Mouse (Mus musculus): ENCODE measurements around the gene Zcwpw1.
A peak's percentile ranks its signal among the peaks of the same experiment; 100 is the strongest.
"Not testable (repeated sequence)": the region's sequence is repeated elsewhere in the genome, so short reads cannot be mapped to it uniquely, and the experiment has no call there.

Zcwpw1 gene

DNA sequence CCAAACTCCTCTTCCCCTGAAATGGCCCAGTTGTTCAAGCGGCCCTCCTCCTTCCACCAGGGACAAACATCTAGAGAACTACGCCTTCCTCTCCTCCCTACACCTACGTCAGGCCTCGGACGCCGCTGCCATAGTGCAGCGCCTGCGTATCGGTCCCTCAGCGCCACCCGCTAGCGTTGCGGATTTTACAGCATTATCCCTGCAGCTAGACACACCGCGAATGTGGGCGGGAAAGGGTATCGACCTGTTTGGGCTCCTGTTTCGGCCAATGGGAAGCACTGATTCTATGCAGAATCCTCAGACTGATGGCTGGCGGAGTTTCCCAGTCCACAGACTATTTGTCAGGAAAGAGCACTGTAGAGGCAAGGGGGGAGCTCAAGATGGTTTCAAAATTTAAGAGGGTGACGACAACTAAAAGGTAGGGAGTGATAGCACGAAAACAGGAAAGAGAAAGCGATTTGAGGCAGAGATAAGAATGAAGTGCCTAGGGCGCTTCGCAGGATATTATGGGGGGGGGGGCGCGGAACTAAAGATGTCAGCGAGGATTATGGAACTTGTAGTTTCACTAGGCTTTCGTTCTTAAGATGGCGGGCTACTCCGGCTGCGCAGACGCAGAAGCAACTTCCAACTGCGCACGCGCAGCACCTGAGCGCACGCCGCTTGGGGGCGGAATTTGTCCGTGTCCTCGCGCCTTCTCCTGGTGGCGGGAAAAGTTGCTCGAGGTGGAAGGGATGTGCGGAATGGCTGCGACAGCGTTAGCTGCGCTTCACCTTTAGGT is at the start of gene Zcwpw1, which contains the start of gene Mepce:
Gene Zcwpw1 (plus strand): TSS at position 648 of the 778 bp plus-strand sequence.
Gene Mepce (minus strand): TSS at position 505 of the 778 bp plus-strand sequence.
- DNase-seq, result peak; percentile 94 to 97

DNA sequence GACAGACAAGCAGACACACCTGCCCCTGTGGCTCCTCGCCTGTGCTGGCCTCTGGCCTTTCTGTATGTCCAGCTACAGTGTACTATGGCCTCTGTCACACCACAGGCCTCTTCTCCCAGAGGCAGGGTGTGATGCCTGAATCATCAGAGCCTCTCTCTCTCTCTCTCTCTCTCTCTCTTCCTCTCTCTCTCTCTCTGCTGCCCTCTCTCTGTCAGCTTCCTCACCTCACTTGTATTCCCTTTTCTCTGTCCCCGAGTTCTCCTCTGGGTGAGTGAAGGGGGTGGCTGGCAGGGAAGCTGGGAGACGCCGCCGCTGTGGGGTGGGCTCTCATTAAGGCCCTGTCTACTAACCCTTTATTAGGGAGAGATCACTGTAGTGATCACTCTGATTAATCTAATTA is 49.1 kb upstream of the Zcwpw1 start:
- no peak for DNase-seq

DNA sequence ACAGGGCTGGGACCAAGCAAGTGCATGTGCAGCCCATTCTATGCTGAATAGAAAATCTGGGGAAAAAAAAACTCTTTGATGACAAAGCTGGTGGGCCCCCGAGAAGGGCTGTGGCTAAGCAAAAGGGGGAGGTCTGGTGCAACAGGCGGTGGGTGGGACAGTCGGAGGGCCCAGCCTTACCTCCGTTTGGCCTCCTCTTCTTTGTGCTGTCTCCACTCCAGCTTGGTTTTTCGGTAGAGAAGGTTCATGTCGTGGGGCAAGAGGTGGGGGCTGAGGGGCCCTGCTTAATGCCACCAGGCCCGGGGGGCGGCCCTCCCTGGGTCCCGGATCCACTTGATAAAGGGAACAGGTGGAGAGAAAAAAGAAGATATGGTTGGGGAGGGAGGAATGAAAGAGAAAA is 48.1 kb upstream of the Zcwpw1 start:
- no peak for DNase-seq

DNA sequence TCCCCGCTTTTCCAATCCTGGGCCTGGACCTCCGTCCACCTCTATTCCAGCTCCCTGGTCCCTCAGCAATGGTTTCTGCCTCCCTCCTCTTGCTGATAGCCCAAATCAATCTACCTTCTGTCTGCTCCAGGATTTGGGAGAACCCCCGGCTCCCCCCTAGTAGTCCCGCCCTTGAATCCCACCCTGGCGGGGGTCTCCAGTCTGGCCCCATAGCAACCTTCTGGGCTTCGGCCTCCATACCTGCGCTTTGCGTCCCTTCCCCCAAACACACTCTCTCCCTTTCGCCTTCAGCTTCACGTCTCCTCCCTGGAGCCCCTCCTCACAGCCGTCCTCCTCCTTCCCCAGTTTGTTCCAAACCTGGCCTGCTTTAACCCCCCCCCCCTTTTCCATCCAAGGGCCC is 47.1 kb upstream of the Zcwpw1 start:
- no peak for DNase-seq

DNA sequence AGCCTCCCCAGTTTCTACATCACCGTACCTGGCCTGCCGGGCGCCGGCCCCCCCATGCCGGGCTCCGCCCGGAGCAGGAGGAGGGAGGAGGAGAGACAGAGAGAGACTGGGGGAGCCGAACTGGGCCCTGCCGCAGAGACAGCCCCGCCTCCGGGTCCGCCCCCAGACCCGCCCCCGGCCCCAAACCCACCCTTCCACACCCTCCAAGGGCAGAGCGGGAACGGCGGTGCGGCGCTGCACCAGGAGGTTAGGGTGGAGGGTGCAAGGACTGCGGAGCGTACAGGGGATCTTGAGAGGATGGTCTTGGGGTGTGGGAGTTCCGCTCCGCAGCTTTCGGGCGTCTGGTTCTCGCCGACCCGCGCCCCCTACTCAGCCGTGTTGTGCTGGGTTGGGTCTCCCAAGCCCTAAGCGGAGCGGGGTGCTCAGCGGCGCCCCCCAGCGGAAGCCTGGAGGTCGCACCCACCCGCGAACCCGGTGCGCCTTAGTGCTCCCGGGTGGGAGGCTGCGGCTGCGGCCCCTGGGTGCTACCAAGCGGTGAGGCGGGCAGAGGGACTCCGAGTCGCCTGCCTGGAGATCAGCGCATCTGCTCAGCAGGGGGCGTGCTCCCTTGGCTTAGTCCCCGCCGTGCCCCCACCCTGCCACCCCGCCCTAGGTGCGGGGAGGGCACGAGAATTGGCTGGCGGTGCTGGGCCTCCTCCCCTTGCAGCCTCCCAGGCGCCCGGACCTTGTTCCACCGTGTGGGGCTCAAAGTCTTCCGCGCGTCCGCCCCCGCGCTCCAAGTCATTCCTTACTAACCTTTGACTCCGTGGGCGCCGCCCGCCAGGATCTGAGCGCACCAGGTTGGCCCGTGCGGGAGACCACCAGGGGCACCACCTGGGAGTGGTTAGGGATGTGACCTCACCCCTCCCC is 46.3 kb upstream of the Zcwpw1 start, which contains the start of gene Nyap1:
Gene Nyap1 (minus strand): TSS at position 585 of the 909 bp plus-strand sequence.
- DNase-seq, result peak; percentile 90 to 91

DNA sequence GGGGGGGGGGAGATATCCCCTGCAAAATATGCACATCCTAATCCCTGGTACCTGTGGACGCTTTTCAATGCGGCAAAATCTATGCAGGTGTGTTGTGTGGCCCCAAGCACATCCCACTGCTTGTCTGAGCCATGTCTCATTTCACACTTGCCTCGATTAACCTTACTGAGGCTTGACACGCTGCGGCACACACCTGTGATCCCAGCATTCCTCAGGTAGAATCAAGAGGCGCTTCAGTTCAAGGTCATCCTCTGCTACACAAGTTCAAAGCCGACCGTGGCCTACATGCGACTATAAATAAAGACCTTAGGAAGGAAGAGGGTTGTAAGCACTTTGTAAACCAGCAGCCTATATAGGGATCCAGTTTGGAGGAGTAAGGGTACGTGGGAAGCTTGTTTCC is 45.5 kb upstream of the Zcwpw1 start:
- DNase-seq, result no peak

DNA sequence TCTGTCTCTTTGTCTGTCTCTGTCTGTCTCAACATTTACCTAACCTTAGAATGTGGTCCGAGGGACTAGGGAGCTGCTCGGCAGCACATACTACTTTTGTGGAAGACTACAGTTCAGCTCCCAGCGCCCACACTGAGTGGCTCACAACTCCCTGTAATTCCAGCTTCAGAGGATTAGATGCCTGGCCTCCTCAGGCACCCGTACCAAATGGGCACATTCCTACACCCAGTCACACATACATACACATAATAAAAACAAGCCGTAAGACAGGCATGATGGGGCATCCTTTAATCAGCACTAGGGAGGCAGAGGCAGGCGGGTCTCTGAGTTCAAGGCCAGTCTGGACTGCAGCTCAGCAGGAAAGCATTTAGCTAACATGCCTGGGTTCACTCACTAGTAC is 44.8 kb upstream of the Zcwpw1 start:
- DNase-seq, result no peak

DNA sequence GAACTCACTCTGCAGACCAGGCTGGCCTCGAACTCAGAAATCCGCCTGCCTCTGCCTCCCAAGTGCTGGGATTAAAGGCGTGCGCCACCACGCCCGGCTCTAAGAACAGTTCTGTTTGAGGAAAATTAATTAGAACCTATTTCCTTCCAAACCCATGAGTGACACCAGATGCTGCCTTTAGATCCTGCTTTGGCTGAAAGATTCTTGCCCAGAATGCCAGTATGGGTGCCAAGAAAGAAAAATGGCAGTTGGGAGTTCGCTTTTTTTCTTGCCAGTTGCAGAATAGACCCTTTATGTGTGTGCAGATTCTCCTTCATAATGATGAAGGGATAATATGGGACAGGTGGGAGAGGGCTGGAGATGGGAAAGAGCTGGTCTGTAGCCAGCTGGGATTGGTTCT is 43.4 kb upstream of the Zcwpw1 start:
- no peak for DNase-seq

DNA sequence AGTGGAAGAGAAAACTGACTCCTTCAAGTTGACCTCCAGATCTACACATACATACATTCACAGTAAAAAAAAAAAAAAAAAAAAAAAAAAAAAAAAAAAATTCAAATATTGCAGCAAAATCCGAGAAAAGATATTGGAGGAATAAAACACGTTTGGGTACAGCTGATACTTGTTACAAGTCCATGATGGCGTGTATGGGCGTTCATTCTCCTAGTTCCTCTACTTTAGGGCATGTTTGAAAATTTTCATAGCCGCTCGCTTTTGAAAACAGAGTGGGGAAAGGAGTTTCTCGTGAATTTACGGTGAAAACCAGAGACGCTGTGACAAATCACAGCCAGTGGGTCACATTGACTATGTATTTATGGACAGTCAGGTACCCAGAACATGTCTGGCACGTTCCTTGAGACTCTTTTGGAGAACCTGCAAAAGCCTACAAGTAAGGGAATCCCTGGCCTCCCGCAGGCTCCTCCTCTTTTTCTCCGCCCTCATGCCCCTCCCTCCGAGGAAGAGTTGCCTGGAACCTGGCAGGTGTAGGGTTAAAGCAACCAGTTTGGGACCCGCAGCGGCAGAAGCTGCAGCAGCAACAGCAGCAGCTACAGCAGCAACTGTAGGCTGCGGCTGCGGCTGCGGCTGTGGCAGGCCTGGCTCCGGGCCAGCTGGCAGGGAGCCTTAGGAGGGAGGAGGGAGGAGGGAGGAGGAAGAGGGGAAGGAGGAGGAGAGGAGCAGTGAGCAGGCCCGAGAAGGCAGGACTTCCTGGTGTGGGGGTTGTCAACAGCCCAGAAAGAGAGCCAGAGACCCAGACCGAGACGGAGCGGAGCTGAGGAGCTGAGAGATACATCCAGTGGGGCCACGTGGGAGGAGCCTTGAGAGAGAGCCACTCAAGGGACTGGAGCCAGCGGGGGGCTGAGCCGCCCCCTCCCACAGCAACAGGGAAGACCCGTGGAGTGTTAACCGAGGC is 42.1 kb upstream of the Zcwpw1 start, which contains the start of gene Tsc22d4:
Gene Tsc22d4 (plus strand): TSS at position 517 of the 958 bp plus-strand sequence.
- DNase-seq, result peak; percentile 94 to 95

DNA sequence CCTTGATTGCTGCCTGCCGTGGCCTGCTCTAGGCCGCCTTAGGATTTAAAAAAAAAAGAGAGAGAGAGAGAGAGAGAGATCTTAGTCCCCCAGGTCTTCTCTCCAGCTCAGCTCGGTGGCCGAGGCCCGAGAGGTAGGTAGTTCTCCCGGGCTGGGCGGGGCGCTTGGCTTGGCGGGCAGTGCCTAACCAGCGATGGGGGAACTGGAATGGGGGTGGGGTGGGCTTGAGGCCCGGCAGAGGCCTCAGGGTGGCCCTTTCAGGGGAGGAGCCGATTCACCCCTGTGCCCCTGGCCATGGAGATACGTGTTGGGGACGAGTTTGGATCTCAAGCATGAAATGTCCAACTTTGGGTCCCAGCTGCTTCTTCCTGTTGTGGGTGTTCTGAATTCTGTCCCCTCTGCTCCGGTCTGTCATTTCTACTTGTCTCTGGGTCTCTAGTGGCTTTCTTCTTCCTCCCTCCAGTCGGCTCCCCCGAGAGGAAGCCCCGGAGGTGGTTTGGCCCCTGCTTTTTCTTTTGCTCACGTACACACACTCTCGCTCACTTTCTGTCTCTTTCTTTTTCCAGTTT is 41.2 kb upstream of the Zcwpw1 start:
- peak; percentile 71 to 87 for DNase-seq

DNA sequence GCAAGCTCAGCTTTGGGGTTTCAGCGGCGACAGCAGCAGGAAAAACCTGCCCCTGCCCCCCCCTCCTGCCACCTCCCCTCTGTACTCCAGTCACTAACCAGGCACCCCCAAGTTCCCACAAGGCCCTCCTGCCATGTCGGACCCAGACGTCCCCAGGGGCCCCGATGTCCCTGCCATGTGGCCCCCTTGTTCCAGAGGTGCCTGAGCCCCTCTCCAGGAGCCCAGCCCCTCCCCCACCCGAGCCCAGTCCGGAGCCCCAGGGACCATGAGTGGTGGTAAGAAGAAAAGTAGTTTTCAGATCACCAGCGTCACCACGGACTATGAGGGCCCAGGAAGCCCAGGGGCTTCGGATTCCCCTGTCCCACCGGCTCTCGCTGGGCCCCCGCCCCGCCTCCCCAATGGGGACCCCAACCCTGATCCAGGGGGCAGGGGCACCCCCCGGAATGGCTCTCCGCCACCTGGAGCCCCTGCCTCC is 40.7 kb upstream of the Zcwpw1 start:
- peak in 1 of 2 experiments; percentile 51 for DNase-seq

DNA sequence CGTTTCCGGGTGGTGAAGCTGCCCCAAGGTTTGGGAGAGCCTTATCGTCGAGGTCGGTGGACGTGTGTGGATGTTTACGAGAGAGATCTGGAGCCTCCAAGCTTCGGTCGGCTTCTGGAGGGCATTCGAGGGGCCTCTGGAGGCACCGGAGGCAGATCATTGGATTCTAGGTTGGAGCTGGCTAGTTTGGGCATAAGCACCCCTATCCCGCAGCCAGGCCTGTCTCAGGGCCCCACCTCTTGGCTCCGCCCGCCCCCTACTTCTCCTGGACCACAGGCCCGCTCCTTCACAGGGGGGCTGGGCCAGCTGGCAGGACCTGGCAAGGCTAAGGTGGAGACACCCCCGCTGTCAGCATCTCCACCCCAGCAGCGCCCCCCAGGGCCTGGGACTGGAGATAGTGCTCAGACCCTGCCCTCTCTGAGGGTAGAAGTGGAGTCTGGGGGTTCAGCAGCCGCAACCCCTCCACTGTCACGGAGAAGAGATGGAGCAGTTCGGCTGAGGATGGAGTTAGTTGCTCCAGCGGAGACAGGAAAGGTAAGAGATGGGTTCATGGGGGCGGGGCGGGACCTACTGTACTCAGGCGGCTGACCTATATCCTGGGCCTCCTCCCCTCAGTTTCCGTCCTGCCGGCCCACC is 40.2 kb upstream of the Zcwpw1 start:
- peak; percentile 42 to 67 for DNase-seq

DNA sequence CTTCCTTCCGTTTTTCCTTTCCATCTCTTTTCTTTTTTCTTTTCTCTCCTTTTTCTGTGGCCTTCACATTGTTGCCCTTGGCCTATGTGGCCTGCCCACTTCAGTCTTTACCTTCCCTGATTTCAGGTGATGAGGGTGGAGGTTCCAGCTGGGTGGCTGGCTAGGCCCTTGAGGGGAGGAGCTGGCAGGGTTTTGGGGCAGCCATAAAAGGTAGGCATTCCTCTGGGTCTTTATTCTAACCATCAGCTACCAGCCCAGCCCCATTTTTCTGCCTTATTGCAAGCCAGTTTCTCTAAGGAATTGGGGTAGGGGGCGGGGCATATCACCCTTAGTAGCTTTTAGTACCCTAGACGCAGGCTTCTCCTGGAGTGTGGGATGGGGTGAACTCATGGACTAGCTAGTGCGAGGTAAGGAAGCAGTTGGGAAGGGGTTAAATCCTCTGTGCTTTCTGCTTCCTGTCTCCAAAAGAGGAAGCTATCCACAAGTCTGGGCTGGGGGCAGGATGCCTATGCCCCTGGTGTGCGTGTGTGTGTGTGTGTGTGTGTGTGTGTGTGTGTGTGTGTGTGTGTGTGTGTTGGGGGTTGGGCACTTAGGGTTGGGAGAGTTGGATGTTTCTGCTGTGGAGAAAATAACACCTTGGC is 39.3 kb upstream of the Zcwpw1 start:
- DNase-seq, result peak; percentile 36 to 46

DNA sequence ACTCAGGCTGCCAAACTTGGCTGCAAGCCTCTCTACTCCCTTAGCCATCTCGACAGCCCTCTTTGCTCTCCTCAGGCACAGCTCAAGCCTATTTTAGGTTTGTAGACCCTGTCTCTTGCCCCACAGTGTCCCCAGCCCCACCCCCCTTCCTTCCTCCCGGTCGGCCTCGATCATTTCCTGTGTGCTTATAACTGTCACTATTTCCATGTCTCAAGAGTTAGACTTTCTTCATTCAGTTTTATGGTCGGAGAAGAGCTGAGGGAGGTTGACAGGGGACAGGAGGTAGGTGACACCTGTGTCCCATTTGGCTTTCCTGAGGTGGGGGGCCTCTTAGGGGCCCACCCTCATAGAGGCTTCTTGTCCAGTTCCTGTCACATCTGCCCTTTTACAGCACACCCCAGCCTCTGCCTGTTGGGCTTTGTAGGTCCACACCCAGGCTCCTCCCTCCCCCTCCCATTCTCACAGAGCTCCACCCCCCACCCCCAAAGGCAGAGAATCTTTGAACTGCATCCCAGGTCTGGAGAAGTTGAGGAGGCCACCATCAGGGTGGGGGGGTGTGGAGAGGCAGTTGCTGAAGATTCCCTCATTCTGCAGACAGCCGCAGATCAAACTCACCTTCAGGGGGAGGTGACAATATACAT is 38.3 kb upstream of the Zcwpw1 start:
- DNase-seq, result no peak

DNA sequence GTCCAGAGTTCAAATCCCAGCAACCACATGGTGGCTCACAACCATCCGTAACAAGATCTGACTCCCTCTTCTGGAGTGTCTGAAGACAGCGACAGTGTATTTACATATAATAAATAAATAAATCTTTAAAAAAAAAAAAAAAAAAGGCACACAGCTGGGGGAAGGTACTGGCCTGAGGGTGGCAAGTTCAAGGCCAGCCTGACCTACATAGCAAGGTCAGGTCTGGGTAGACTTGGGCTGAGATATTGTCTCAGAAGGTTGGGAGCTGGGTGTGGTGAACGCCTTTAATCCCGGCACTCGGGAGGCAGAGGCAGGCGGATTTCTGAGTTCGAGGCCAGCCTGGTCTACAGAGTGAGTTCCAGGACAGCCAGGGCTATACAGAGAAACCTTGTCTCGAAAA is 37.4 kb upstream of the Zcwpw1 start:
- DNase-seq, result not testable (repeated sequence)

DNA sequence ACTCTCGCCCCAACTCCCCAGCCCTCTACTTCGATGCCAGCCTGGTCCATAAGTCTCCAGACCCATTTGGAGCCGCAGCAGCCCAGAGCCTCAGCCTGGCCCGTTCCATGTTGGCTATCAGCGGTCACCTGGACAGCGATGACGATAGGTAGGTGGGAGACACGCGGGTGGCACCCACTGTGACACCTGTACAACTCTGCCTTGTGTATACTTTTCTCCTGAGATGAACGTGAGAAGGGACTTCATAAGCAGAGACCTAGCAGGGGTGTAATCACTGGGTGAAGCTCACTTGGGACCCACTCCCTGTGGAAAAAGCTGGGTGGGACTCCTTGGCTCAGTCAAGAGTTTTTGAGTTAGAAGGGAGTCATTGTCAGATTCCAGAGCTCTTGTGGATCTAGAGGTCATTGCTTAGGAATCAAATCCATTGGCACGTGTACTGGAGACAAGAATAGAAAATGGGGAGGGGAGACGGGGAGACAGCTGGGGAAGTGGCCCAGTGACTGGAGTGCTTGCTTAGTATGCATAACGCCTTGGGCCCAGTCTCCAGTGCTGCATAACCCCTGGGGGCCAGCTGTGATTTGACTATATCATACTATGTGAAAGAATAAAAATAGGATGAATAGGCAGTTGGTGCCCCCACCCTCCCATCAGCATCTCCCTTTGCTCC is 36.2 kb upstream of the Zcwpw1 start:
- DNase-seq, result no peak

DNA sequence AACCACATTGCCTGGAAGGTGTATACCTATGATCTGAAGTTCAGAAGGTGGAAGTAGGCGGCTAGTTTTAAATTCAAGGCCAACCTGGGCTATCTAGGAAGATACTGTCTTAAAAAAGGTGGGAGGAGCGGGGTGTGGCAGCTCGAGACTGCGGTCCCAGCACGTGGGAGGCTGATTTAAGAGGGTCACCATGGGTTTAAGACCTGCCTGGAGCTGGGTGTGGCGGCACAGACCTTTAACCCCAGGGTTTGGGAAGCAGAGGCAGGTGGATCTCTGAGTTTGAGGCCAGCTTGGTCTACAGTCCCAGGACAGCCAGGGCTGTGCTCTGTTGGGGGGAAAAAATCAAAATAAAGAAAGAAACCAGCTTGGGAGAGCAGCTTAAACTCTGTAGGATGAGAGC is 35.6 kb upstream of the Zcwpw1 start:
- no peak for DNase-seq

DNA sequence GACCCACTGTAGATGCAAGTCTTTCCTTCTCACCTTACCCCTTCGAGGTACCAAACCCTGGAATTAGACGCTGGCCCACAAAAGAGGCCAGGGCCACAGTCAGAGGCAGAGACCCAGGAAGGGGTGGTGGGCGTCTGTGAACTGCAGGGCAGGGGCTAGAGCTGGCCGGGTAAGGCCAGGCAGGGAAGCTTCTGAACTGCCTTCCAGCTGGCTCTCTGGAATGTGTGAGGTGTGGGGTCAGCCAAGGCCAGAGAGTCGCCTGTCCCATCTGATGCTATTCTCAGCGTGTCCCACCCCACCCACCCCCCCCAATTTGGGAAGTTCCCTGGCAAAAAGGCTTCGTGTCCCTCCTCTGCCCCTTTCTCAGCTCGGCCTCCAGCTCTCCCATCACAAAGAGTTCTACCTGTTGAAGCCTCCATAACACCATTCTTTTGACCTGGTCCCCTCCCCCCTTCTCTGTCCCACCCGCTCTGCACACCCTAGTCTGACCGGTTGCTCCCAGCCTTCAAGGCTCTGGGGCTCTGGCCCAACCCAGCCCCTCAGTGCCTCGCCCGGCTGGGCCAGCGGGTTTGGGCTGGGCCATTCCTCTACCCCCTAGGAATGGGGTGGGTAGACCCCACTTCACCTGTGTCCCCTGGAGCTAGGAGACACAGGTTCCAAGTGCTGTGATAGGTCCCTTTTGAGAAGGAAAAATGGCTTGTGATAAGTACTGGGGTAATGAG is 34.3 kb upstream of the Zcwpw1 start:
- DNase-seq, result no peak

DNA sequence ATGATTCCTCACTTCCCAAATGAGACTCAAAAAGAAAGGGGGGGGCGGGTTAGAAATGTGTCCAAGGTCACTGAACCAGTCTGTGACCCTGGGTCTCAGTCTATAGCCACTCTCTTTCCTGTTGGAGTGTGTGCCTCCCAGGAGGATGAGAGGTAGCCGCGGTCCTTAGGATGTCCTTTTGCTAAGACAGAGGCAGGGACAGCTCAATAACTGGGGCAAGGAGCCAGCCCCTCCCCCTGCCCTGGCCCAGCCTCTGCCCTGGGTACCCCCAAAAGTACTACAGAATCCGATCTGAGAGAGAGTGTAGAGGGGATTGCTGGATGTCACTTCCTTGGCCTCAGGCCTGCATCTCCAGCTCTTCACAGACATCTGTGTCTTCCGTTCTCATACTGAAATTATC is 32.2 kb upstream of the Zcwpw1 start:
- no peak for DNase-seq
